Mouse (Mus musculus) lung, postnatal 0 days (tissue): ENCODE data around the gene Il1r1. TPM values are rescaled to one million over a fixed set of nuclear protein-coding genes. Genes with fewer than 3 reads are reported as not detected.

ENCODE experiments used
- ATAC-seq: fragments of 200-750 bp; cut with Nextera tagmentation; 2 replicates; pipeline ENCODE4 v1.8.0; 2017; ENCODE audit warnings: moderate library complexity
- DNase-seq: peaks from one replicate; pipeline ENCODE4 v3.0.0-alpha.2; 2016; ENCODE audit warnings: low spot score
- H3K27ac ChIP-seq: fragments of 300-500 bp; sonication (generic); 2 replicates; pipeline ENCODE4 v1.5.1; 2014; ENCODE audit warnings: antibody characterized with exemption, mild to moderate bottlenecking, low read length, mixed read lengths
- H3K27me3 ChIP-seq: fragments of 300-500 bp; sonication (generic); replicated peaks from 2 replicates; pipeline ENCODE4 v1.6.1; 2014; ENCODE audit warnings: low read length, mixed read lengths; ENCODE audit not compliant: insufficient read depth
- H3K36me3 ChIP-seq: fragments of 300-500 bp; sonication (generic); 2 replicates; pipeline ENCODE4 v1.6.1; 2014; ENCODE audit warnings: low read length, mixed read lengths; ENCODE audit not compliant: insufficient read depth
- H3K4me1 ChIP-seq: fragments of 300-500 bp; sonication (generic); 2 replicates; pipeline ENCODE4 v1.6.1; 2014; ENCODE audit warnings: antibody characterized with exemption, low read depth, low read length, mixed read lengths; ENCODE audit not compliant: insufficient read depth
- H3K4me2 ChIP-seq: fragments of 300-500 bp; sonication (generic); replicated peaks from 2 replicates; pipeline ENCODE4 v1.6.1; 2014; ENCODE audit warnings: low read depth, mild to moderate bottlenecking, low read length, moderate library complexity, mixed read lengths
- H3K4me3 ChIP-seq: fragments of 300-500 bp; sonication (generic); 2 replicates; pipeline ENCODE4 v1.5.1; 2014; ENCODE audit warnings: low read depth, low read length
- H3K9ac ChIP-seq: fragments of 300-500 bp; sonication (generic); replicated peaks from 2 replicates; pipeline ENCODE4 v1.6.1; 2014; ENCODE audit warnings: low read depth, mild to moderate bottlenecking
- H3K9me3 ChIP-seq: fragments of 300-500 bp; sonication (generic); 2 replicates; pipeline ENCODE4 v1.6.1; 2016; ENCODE audit warnings: low read length, mixed read lengths
- CTCF ChIP-seq: IDR thresholded peaks from 2 replicates; pipeline ENCODE4 v1.5.1; 2016; ENCODE audit warnings: antibody characterized with exemption, mild to moderate bottlenecking
- EP300 ChIP-seq: IDR thresholded peaks from 2 replicates; pipeline ENCODE4 v1.6.1; 2016; ENCODE audit warnings: antibody characterized with exemption, mild to moderate bottlenecking, control low read depth
- whole genome bisulfite sequencing: fragments of 180-500 bp; shearing (Covaris S2); extraction: QIAGEN DNeasy Blood & Tissue Kit; methylation state at CpG from one replicate; pipeline ENCODE4 v1.1.7; 2014; 5-methylcytosine and 5-hydroxymethylcytosine counted together
- polyA plus RNA-seq: library from polyadenylated mRNA; unstranded; fragments of >200 nt; fragmentation: Nextera tagmentation; extraction: Ambion mirVana; gene quantifications from 2 replicates; pipeline ENCODE4 v1.2.1, GENCODE M21; 2015

Il1r1 gene
- polyA plus RNA-seq, 1 experiment from 2014 or later: 13.5 TPM

GRCm38 (mm10) chr1:40321824-40322223 lies 96.9 kb downstream of the Il1r1 start:
- ATAC-seq: no peak
- peak; percentile 35 for DNase-seq
- no peak overlapping the region for H3K9ac ChIP-seq
- H3K27me3 ChIP-seq: no peaks in the 10 kb centered on the region
- no peak for TF ChIP-seq EP300
- TF ChIP-seq CTCF: no peak
- no peak overlapping the region for H3K4me2 ChIP-seq
- no peaks in the 10 kb centered on the region for H3K36me3 ChIP-seq
- H3K4me3 ChIP-seq: no peak overlapping the region
- H3K9me3 ChIP-seq: no peaks in the 10 kb centered on the region
- 65% methylated on average over 6 of the region's 6 CpGs for WGBS
- 0 out of 2 replicates have a peak, but pooled peaks cover 5% of the 10 kb centered on the region for H3K4me1 ChIP-seq
- H3K27ac ChIP-seq: no peak overlapping the region

- Histone ChIP-seq H3K9ac (no peak overlapping the region), H3K36me3 (no peaks in the 10 kb centered on the region), H3K4me1 (0 out of 2 replicates have a peak, but pooled peaks cover 5% of the 10 kb centered on the region), H3K27ac (no peak overlapping the region), H3K4me3 (no peak overlapping the region), H3K4me2 (no peak overlapping the region), H3K27me3 (no peaks in the 10 kb centered on the region), H3K9me3 (no peaks in the 10 kb centered on the region)
- ATAC-seq (no peak), DNase-seq (no peak)
- no peak for TF ChIP-seq CTCF
- WGBS: 78% methylated on average over 3 of the region's 3 CpGs
Measured at GRCm38 (mm10) chr1:40322543-40322942, 97.7 kb downstream of the Il1r1 start.

- no peaks in the 10 kb centered on the region for H3K9me3 ChIP-seq
- 0 out of 2 replicates have a peak, but pooled peaks cover 5% of the 10 kb centered on the region for H3K4me1 ChIP-seq
- peak within 1 kb of the TSS; percentile 41 for H3K4me3 ChIP-seq
- DNase-seq: peak; percentile 94
- TF ChIP-seq CTCF: no peak
- peak; percentile 48; the same call in 1 of the 2 replicates for TF ChIP-seq EP300
- 4% methylated on average over 6 of the region's 6 CpGs for WGBS
- ATAC-seq: peak; percentile 88
- H3K27me3 ChIP-seq: no peaks in the 10 kb centered on the region
- H3K27ac ChIP-seq: peak within 1 kb of the TSS; percentile 15
- H3K36me3 ChIP-seq: no peaks in the 10 kb centered on the region
- H3K4me2 ChIP-seq: peak within 1 kb of the TSS; percentile 75
- H3K9ac ChIP-seq: peak within 1 kb of the TSS; percentile 37
Measured at GRCm38 (mm10) chr1:40324457-40324856, 99.6 kb downstream of the Il1r1 start, which contains the start of gene Il1rl2. TSS of gene Il1rl2 (plus strand) at chr1:40324610.

GRCm38 (mm10) chr1:40324955-40325702 lies 100.2 kb downstream of the Il1r1 start:
- Histone ChIP-seq H3K4me2 (peak overlapping the region; percentile 75), H3K9me3 (no peaks in the 10 kb centered on the region), H3K27me3 (no peaks in the 10 kb centered on the region), H3K27ac (peak overlapping the region; percentile 15; the same call in 1 of the 2 replicates), H3K9ac (peak overlapping the region; percentile 37), H3K4me1 (0 out of 2 replicates have a peak, but pooled peaks cover 5% of the 10 kb centered on the region), H3K4me3 (peak overlapping the region; percentile 41), H3K36me3 (no peaks in the 10 kb centered on the region)
- TF ChIP-seq CTCF: no peak
- TF ChIP-seq EP300: no peak
- 1% methylated on average over 22 of the region's 22 CpGs for WGBS
- ATAC-seq: peak; percentile 25
- peak; percentile 25 for DNase-seq

- no peaks in the 10 kb centered on the region for H3K27me3 ChIP-seq
- no peaks in the 10 kb centered on the region for H3K36me3 ChIP-seq
- peak overlapping the region; percentile 37; the same call in 1 of the 2 replicates for H3K9ac ChIP-seq
- WGBS: 14% methylated on average over 29 of the region's 29 CpGs
- ATAC-seq (0 out of 2 replicates have a peak, but pooled peaks have one; percentile 17), DNase-seq (peak; percentile 26)
- no peak overlapping the region for H3K27ac ChIP-seq
- TF ChIP-seq EP300 (no peak), CTCF (no peak)
- no peaks in the 10 kb centered on the region for H3K9me3 ChIP-seq
- H3K4me3 ChIP-seq: peak overlapping the region; percentile 41
- 0 out of 2 replicates have a peak, but pooled peaks cover 5% of the 10 kb centered on the region for H3K4me1 ChIP-seq
- peak overlapping the region; percentile 75 for H3K4me2 ChIP-seq
Measured at GRCm38 (mm10) chr1:40325711-40326327, 100.9 kb downstream of the Il1r1 start.

GRCm38 (mm10) chr1:40327604-40328003 lies 102.7 kb downstream of the Il1r1 start:
- H3K9me3 ChIP-seq: no peaks in the 10 kb centered on the region
- no peak for DNase-seq
- no peak overlapping the region for H3K27ac ChIP-seq
- no peak for ATAC-seq
- H3K4me3 ChIP-seq: no peak overlapping the region
- H3K4me1 ChIP-seq: 0 out of 2 replicates have a peak, but pooled peaks cover 5% of the 10 kb centered on the region
- TF ChIP-seq EP300: no peak
- TF ChIP-seq CTCF: no peak
- H3K36me3 ChIP-seq: no peaks in the 10 kb centered on the region
- H3K4me2 ChIP-seq: no peak overlapping the region
- WGBS: 86% methylated on average over 3 of the region's 3 CpGs
- H3K27me3 ChIP-seq: no peaks in the 10 kb centered on the region
- H3K9ac ChIP-seq: no peak overlapping the region
